Mouse (Mus musculus) c-Kit-positive CD71-positive TER-119-negative erythroid progenitor cells, embryonic 14.5 days (primary cell): ENCODE measurements around the gene Efl1.
A peak's percentile ranks its signal among the peaks of the same experiment; 100 is the strongest.

ENCODE experiments used
- DNase-seq: peaks from one replicate; pipeline ENCODE4 v3.0.0-alpha.2; 2013; ENCODE audit warnings: low read depth

Gene Efl1

DNA sequence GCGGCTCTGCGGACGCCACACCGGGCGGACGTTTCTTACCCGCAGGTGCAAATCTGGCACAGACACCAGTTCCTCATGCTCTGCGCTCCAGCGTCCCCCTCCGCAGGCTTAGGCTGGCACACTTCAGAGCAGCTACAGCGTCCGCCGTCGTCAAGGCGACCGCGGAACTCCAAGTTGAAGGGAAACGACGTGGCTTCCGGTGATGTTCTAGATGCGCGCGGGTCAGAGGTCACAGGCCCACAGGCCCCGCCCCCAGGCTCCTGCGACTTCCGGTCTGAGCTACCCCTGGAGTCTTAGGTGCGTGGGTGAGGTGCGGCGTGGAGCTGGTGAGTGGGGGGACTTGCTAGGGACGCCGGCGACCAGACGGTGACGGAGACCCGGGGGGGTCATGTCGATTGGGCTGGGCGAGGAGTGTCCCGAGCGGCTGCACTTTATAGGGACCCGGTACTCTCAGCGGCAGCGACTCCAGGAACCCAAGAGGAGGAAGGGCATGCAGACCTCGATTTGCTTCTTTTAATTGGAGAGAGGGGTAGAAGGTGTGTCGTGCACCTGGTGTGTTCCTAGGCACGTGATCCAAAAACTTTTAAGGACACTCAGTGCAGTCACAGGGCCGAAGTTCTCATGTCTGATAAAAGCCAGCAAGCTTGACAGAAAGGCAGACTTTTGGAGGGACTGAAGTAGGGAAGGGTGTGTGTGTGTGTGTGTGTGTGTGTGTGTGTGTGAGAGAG lies at the start of gene Efl1, which contains the start of gene Saxo2:
Efl1 (plus strand) TSS at position 262 of the 728 bp plus-strand sequence.
Saxo2 (minus strand) TSS at position 176 of the 728 bp plus-strand sequence.
- peak; percentile 87 for DNase-seq

DNA sequence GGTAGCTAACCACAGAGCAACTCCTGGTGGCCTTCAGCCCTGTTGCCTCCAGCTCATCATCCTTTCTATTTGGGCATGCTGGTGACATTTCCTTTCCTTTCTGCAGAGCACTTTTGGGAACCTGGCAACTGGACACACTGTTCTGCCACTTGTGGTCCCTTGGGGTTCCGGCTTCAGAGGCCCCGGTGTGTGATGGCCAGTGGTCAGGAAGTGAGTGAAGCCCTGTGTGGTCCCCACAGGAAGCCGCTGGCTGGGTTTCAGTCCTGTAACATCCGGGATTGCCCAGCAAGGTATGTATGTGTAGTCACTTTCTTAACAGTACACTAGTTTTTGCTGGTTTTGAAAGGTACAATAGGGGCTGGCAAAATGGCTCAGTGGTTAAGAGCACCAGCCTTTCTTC lies 46.4 kb upstream of the Efl1 start:
- DNase-seq, result no peak

DNA sequence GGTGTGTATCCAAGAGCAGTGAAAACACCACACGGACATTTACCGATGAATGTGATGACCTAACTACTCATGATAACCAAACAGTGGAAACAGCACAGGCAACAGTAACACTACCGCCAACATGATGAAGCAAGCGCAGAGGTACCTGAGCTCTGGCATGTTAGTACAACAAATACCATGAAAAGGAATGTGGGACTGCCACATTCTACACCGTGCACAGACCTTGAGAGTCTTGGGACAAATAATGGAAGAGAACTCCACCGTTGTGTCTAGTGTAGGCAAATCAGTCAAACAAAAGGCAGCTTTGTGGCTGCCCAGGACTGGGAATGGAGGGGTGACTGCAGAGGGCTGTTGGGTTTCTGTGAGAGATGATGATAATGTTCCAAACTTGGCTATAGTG lies 43.0 kb upstream of the Efl1 start:
- no peak for DNase-seq

DNA sequence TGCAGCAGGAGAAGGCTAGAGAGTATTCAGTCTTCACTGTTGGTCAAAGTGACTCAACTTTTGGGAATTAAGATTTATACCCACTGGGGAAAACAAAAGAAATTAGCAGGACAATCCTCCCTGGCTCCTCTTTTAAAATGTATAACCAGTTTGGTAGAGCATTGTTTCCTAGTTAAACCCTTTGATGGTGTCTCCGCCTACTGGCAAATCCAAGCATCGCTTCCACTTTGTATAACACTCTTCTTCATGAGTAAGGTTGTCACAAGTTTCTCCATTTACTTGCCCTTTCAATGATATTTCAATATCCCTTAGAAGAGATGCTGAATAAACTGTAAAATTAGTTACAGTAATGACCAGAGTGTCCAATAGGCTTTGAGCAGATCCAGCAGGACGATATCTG lies 38.8 kb upstream of the Efl1 start:
- no peak for DNase-seq

DNA sequence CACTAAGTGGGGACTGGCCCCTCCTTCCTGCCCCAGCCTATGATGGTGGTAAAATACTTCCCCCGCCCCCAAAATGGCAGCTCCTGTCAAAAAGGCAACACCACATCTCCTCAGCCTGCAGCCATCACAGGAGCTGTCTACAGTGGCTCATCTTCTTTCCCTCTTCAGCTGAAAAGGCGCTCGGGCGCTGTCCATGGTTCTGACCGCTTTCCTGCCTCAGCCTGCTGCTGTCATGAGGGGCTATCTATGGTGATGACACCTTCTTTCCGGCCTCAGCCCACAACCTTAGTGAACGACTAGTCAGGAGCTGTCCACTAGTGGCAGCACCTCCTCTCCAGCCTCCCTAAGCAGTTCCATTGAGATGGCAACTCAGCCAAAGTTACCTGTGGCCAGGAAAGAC lies 23.1 kb upstream of the Efl1 start:
- peak; percentile 21 for DNase-seq

DNA sequence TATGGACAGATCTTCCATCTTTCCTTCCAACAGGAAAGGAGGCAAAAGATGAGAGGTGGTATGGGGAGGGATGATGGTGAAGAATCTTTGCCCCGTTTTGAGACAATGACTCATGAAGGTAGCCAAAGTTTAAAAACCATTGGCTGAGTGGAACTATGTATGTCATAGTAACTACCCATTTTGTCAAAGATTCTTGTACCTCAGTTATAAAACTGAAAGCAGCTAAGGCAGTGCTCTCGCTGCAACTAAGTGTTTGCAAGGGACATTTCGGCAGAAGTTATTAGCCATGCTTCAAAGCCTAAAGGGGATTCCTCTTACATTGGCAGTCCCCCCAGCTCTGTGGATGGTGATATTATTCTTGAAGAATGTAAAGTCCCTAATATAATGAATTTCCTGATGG lies 1.2 kb upstream of the Efl1 start:
- DNase-seq, result no peak

GRCm38 (mm10) chr7:82647909-82648308 lies 505 bp upstream of the Efl1 start:
- DNase-seq, result no peak

GRCm38 (mm10) chr7:82649081-82649445 lies 649 bp downstream of the Efl1 start:
- peak; percentile 17 for DNase-seq

DNA sequence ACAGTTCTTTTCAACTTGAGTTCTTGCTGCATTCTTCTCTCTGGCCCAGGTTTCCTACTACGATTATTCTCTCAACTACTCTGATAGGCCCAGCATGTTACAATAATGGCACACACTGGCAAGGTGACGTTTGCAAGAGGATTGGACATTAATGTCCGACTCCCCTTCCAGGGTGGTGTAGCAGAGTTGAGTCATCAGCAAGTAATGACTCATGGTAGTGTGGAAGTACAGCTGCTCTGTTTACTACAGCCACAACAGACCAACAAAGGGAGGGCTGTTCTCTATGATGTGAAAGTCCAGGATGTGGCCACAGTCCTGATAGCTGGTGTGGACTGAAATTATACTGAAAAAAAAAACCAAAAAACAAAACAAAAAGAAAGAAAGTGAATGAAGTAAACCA lies 16.2 kb downstream of the Efl1 start:
- no peak for DNase-seq

DNA sequence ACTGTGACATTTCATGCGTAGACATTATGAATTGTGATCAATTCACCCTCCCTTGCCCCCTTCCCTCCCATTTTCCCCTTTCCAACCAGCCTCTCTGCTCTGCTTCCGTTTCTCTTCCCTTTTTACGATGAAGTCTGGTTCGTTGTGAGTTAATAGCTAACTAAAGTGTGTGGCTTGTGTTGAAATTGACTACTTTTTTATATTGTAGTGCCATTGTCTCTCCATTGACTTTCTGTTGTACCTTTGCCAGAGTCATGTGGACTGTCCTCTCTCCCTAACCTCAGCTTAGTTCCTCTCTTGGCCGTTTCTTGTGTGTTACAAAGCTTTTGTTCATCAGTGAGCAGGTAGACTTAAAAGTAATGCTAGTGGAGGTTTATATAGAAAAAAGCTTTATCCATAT lies 27.6 kb downstream of the Efl1 start:
- no peak for DNase-seq

GRCm38 (mm10) chr7:82676834-82677233 lies 28.4 kb downstream of the Efl1 start:
- no peak for DNase-seq

DNA sequence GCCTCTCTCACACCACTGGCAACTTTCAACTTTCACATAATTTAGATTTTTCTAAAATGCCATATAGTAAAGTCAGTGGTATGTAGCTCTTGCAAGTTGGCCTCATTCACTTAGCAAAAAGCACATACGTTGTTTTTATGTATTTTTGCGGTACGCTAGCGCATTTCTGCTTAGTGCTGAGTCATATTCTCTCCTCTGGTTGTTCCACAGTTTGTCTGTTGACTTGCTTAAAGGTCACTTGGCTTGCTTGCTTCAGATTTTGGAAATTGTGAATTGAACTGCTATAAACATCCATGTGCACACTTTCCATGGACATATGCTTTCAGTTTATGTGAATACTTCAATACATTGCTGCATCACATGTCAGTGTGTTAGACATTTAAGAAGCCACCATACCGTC lies 31.5 kb downstream of the Efl1 start:
- no peak for DNase-seq

GRCm38 (mm10) chr7:82688736-82689135 lies 40.3 kb downstream of the Efl1 start:
- DNase-seq, result no peak

- DNase-seq, result no peak
Observed at GRCm38 (mm10) chr7:82691021-82691738, 42.8 kb downstream of the Efl1 start.

GRCm38 (mm10) chr7:82697668-82698067 lies 49.3 kb downstream of the Efl1 start:
- DNase-seq, result peak; percentile 14

DNA sequence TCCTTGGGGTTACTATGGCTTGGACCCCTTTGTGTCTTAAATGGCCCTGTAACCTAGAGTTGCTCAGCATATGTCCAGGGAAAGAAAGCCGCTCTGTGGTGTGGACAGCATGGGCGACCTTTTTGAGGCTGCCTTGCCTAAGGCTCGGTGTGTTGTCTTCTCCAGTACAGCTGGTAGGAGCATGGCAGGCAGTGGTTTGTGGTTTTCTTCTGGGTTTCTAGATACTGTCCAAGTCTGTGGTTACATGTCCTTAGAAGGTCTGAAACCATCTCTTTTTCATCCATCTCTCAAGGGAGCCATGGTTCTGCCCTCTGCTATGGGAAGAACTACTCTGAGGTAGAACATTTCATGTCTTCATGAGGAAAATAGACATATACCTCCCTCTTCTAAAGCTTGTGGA lies 50.6 kb downstream of the Efl1 start:
- DNase-seq, result no peak

DNA sequence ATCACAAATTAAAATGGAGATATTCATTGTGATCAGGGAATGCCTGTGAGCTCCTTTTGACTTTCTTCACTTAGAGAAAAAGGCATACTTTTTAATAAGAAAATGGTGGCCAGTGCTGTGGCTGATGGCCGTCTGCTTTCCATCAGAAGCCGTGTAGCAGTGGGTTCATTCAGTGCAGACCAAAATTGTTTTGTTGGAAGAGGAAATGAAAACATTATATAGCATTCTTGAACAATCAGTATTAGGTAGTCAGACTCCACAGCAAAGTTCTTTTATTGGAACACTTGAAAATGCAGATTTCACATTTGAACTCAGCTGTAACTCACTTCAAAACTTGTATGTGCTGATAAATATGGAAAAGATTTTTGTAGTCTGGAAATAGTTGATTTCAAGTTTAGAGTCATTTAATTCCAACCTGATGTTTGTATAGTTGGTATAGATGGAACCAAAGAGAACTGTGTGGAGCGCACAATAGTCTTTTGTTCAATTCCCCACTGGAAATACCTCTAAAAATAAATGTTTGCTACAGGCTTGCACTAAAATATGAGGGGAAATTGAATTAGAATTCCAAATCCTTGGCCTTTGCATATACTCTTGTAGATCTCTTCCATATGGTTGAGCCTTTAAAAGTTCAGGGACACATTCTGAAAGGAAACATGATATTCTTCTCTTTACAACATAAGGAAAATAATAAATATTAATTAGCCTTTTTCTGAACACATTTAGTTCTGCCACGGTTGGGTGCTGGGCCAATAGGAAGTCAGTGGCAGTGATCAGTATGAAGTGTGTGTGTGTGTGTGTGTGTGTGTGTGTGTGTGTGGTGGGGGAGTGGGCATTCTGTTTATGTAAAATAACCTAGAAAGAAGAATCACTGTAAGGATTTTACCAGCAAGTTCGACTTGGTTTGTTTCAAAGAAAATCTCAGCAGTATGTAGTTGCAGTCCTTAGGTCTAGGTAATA lies 54.2 kb downstream of the Efl1 start:
- no peak for DNase-seq

- DNase-seq, result no peak
Observed at GRCm38 (mm10) chr7:82709172-82709571, 60.8 kb downstream of the Efl1 start.

DNA sequence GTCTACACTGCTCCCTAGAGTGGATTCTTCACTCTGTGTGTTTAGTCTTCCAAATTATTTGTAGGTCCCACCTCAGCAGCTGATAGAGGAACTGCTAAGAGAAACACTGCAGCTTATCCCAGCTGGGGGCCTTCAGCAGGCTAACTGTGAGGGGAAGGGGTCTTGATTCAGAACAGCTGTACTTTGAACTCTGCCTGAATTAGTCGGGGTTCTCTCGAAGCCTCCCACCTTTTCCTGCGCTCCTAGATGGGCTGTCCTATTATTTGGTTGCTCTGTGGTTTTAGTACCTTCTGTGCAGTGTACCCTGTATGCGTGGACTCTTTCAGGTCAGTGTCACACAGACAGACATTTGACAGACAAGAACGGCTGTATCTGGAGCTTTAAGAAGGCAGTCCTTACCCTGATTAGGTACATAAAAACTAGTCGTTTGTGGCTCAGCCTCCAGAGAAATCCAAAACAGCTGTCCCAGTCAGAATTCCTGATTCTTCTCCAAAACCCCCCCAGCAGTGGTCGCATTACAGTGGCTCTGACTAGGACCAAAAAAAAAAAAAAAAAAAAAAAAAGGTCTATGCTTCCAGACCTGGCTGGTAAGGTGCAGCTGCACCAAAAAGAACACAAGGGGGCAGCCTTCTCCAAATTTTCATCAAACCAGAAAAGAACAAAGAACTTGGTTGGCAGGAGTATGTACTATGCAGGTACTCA lies 66.9 kb downstream of the Efl1 start:
- DNase-seq, result peak; percentile 16

GRCm38 (mm10) chr7:82715912-82716601 lies 67.6 kb downstream of the Efl1 start:
- DNase-seq, result no peak

GRCm38 (mm10) chr7:82719285-82719684 lies 70.9 kb downstream of the Efl1 start:
- DNase-seq, result no peak
